Mouse (Mus musculus): ENCODE data around the gene Tdrd3.

DNA sequence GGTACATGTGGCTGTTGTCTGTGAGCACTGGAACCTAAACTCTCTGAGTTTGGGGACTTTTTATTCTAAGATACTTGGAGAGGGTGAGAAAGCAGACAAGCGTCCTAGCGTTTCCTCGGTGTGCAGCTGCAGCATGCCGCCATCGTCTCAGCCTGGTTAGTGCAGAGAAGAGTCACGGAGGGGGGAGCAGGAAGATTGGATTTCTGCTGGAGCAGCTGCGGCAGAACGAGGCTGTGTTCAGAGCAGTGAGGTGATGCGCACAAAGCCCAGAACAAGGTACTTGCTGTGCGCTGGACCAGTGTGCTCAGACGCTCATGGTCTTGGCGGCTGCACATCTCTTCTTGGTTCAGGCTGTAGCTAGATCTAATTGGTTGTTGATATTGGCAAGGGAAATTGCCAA is 51.1 kb downstream of the Tdrd3 start:
- TF ChIP-seq CTCF (IDR thresholded peaks at IDR 0.05; ENCODE audit: low read depth, low read length), result no peak
- no peak for TF ChIP-seq POLR2AphosphoS5 (IDR thresholded peaks at IDR 0.05; ENCODE audit: insufficient replicate concordance, low read depth, low read length)
- TF ChIP-seq GATA1 (IDR thresholded peaks at IDR 0.05; ENCODE audit: borderline replicate concordance, low read length), result no peak
- no peak for TF ChIP-seq TAL1 (conservative IDR thresholded peaks at IDR 0.05; ENCODE audit: low read depth, low read length)
- TF ChIP-seq GATA2 (IDR thresholded peaks at IDR 0.05; ENCODE audit: borderline replicate concordance, low read depth, low read length), result no peak

All from G1E (cell line).